ENCODE assay signal across 29 mouse cellular contexts in the genomic region with DNA sequence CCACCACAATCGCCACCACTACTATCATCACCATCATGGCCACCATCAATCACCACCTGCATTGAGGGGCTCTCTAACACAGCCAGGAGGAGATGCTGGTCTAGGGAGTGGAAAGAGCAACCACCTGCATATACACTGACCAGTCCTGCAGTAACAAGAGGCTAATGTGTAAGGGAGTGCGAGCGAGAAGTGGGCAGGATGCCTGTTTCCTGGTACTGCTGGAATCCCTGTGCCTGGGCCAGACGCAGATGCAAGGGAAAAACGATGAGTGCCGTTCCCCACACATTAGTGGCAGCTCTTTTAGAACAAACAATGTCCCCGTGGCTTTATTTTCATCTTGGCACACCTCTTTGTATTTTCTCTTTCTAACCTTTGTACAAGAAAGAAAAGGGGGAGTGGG.
DNase-seq lines count a peak whose midpoint lies in the region; ATAC-seq and TF ChIP-seq lines count a peak whose summit lies in the region.
"Had no signal": no experiment of that assay in that cellular context is flagged by ENCODE, and none has a peak within 500 bp of the region (broad histone marks: within the 10 kb centered on the region; RNA-seq: fewer than 3 reads in every experiment).

No protein-coding gene starts in this region.

- no peak overlapping the region for H3K4me3 ChIP-seq in cerebellum, adult 2 months (replicated peaks; ENCODE audit: insufficient read depth, low read depth, low read length)
- no peak overlapping the region for H3K4me3 ChIP-seq in neural tube, embryonic 15.5 days (replicated peaks)
- H3K4me3 ChIP-seq: embryonic facial prominence, embryonic 13.5 days; erythroblast, embryonic 14.5 days; heart, embryonic 10.5 days; hindbrain, embryonic 13.5 days; left cerebral cortex, adult 2 months; limb, embryonic 13.5 days had no signal

- peak; percentile 23 for DNase-seq in left cerebral cortex, postnatal 4 days
- no peak for DNase-seq in left cerebral cortex, adult 11 months (ENCODE audit: low spot score)
- DNase-seq in brain, adult 2 months (ENCODE audit: low read depth, low spot score) = peak; percentile 81
- DNase-seq in cerebellum, adult 2 months = peak; percentile 75 to 79
- peak; percentile 80 to 87 for DNase-seq in cerebellum, postnatal 14 days
- no peak for DNase-seq in frontal cortex, postnatal 25 days (ENCODE audit: low spot score in 2 of 2)
- DNase-seq: adrenal gland, adult 2 months; forebrain, postnatal 0 days; gastrocnemius, postnatal 10 days; heart, postnatal 36 days; kidney, adult 9 months; kidney, postnatal 10 days; layer of hippocampus, adult 9-11 months; lung, postnatal 4 days; midbrain, embryonic 14.5 days; right cerebral cortex, adult 18-20 months; spleen, adult 18-20 months had no signal

- TF ChIP-seq CTCF in cerebellum, adult 2 months (IDR thresholded peaks at IDR 0.05; ENCODE audit: borderline replicate concordance, insufficient read depth, low read depth, low read length) = no peak

- 12% methylated on average over 7 of the region's 7 CpGs for whole genome bisulfite sequencing in cerebellum, adult 2 months
- 86% methylated on average over 7 of the region's 7 CpGs for WGBS in neural tube, embryonic 15.5 days

- H3K27me3 ChIP-seq in cerebellum, adult 2 months (ENCODE audit: control insufficient read depth, insufficient read depth, low read length) = no peaks in the 10 kb centered on the region
- no peaks in the 10 kb centered on the region for H3K27me3 ChIP-seq in neural tube, embryonic 15.5 days (replicated peaks)
- H3K27me3 ChIP-seq: embryonic facial prominence, embryonic 13.5 days; hindbrain, embryonic 13.5 days; limb, embryonic 13.5 days had no signal

- no peaks in the 10 kb centered on the region for H3K9me3 ChIP-seq in neural tube, embryonic 15.5 days (replicated peaks)
- H3K9me3 ChIP-seq: embryonic facial prominence, embryonic 13.5 days; heart, embryonic 10.5 days; hindbrain, embryonic 13.5 days; limb, embryonic 13.5 days had no signal

- no peak overlapping the region for H3K4me2 ChIP-seq in neural tube, embryonic 15.5 days
- H3K4me2 ChIP-seq: embryonic facial prominence, embryonic 13.5 days; hindbrain, embryonic 13.5 days; limb, embryonic 13.5 days; liver, embryonic 11.5 days had no signal

- no peaks in the 10 kb centered on the region for H3K36me3 ChIP-seq in neural tube, embryonic 15.5 days
- H3K36me3 ChIP-seq: embryonic facial prominence, embryonic 13.5 days; heart, embryonic 10.5 days; limb, embryonic 13.5 days had no signal

- peak; percentile 25; the same call in 1 of the 2 replicates for TF ChIP-seq POLR2A in cerebellum, adult 2 months (IDR thresholded peaks at IDR 0.05; ENCODE audit: borderline replicate concordance, insufficient read depth, low read length)

- peaks cover 50% of the 10 kb centered on the region for H3K4me1 ChIP-seq in cerebellum, adult 2 months (ENCODE audit: control insufficient read depth, insufficient read depth, low read length)
- H3K4me1 ChIP-seq in neural tube, embryonic 15.5 days = no peaks in the 10 kb centered on the region
- H3K4me1 ChIP-seq: embryonic facial prominence, embryonic 13.5 days; heart, embryonic 10.5 days; limb, embryonic 13.5 days had no signal

- H3K9ac ChIP-seq in neural tube, embryonic 15.5 days (replicated peaks) = no peak overlapping the region
- H3K9ac ChIP-seq: embryonic facial prominence, embryonic 13.5 days; forebrain, postnatal 0 days; hindbrain, embryonic 13.5 days; limb, embryonic 13.5 days had no signal

- H3K27ac ChIP-seq in cerebellum, adult 2 months (ENCODE audit: insufficient read depth, low read length) = peak overlapping the region; percentile 99
- H3K27ac ChIP-seq in neural tube, embryonic 15.5 days (replicated peaks) = no peak overlapping the region
- H3K27ac ChIP-seq: embryonic facial prominence, embryonic 13.5 days; heart, embryonic 10.5 days; hindbrain, embryonic 13.5 days; left cerebral cortex, adult 2 months; limb, embryonic 13.5 days had no signal

- ATAC-seq in erythroblast, adult 5-6 weeks (replicated peaks; ENCODE audit: low FRiP score, poor library complexity, severe bottlenecking) = no peak
- ATAC-seq in neural tube, embryonic 15.5 days (ENCODE audit: low FRiP score) = no peak
- ATAC-seq: activated CD4-positive, CD25-positive, alpha-beta regulatory T cell, adult 4 months; CD4-positive, CD25-positive, alpha-beta regulatory T cell, adult 4 months; forebrain, postnatal 0 days; intestine, postnatal 0 days had no signal

- intact Hi-C loops in left cerebral cortex, postnatal 4 days (cut with DNase I) = no loop called here

Comparison
In these comparisons a context has a peak if more than half of its experiments do, and no peak if none do; other contexts are left out.
1. DNase-seq: peak in left cerebral cortex, postnatal 4 days (single experiment), brain, adult 2 months (single experiment), cerebellum, adult 2 months (2 of 2) and cerebellum, postnatal 14 days (2 of 2); none in left cerebral cortex, adult 11 months (single experiment) and frontal cortex, postnatal 25 days (0 of 2).